Mouse (Mus musculus): ENCODE data around the gene Gm7929. TPM values are rescaled to one million over a fixed set of nuclear protein-coding genes. Genes with fewer than 3 reads are reported as not detected.
"Not testable (repeated sequence)": the region's sequence is repeated elsewhere in the genome, so short reads cannot be mapped to it uniquely, and the experiment has no call there.

Gene Gm7929
- total RNA-seq (2015; ENCODE audit: low replicate concordance) (not detected in 2 replicates), total RNA-seq (2017; ENCODE audit: low replicate concordance) (not detected in 2 replicates)

DNA sequence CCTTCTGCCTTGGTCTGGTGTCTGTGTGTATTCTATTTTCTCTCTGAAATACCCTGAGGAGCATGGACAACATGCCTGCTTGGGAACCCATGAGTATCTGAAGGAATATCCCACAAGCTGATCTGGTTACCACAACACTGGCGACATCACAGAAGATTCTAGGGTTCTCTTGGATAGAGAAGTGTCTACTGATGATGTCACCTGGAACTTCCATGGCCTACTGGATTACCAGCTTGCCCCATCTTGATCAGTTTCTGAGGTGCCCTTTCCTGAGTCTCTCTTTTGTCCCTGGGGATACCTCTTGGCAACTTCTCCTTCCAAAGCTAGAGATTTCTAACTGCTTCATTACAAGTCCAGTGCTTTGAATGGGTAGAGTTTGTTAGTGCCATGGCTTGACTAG lies at the start of gene Gm7929:
TSS of gene Gm7929 (minus strand) at position 101 of the 400 bp plus-strand sequence.
- not testable (repeated sequence) for ATAC-seq (replicated peaks; ENCODE audit: low FRiP score, poor library complexity, severe bottlenecking)

DNA sequence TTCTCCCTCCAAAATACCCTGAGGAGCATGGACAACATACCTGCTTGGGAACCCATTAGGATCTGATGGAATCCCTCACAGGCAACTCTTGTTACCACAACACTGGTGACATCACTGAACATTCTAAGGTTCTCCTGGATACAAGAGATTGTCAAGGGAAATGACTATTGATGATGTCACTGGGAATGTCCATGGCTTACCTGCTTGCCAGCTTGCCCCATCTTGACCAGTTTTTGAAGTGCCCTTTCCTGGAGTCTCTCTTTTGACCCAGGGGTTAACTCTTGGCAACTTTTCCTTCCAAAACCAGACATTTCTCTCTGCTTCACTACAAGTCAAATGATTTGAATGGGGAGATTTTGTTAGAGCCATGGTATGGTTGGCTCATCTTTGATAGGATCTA lies 21.9 kb upstream of the Gm7929 start, which contains the start of gene Gm47189:
TSS of gene Gm47189 (minus strand) at position 101 of the 400 bp plus-strand sequence.
- ATAC-seq (replicated peaks; ENCODE audit: low FRiP score, poor library complexity, severe bottlenecking) = not testable (repeated sequence)

DNA sequence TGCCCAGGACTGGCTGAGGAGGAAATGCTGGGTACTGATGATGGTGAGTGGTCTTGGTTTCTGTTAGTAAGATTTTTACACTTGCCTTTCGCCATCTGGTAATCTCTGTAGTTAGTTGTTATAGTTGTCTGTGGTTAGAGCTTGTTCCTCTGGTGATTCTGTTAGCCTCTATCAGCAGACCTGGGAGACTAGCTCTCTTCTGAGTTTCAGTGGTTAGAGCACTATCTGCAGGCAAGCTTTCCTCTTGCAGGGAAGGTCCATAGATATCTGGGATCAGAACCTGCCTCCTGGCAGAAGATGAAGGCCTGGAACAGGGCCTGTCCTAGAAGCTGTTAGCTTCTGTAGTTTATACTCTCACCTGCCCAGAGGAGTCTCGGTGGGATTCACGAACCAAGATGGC lies 5.5 kb upstream of the Gm7929 start:
- ATAC-seq (replicated peaks; ENCODE audit: low FRiP score, poor library complexity, severe bottlenecking) = not testable (repeated sequence)

DNA sequence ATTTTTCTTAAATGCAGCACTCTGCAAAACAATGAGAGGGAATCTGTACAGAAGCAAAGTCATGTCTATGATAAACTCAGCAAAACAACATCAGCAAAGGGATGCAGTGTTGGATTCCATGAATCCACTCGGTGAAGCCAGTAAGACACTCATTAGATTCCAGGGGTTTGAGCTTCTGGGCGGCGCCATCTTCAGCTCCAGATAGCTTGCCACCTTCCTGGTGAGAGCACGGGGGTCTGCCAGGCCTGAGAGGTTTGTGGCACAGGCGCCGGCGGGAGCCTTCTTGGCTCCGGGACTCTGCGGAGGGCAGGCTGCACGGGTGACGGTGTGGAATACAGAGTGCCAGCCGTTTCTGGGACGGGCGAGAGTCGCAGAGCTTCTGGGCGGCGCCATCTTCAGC lies 27.0 kb downstream of the Gm7929 start:
- not testable (repeated sequence) for ATAC-seq (replicated peaks; ENCODE audit: low FRiP score, poor library complexity, severe bottlenecking)

DNA sequence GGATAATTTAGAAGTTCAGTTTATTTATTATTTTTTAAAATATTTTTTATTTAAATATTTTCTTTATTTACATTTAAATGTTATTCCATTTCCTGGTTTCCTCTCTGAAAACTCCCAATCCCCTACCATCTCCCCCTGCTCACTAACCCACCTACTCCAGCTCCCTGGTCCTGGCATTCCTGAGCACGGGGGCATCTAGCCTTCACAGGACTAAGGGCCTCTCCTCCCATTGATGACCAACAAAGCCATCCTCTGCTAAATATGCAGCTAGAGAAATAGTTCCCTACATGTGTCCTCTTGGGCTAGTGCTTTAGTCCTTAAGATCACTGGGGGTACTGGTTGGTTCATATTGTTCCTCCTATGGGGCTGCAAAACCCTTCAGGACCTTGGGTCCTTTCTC lies 33.2 kb downstream of the Gm7929 start:
- not testable (repeated sequence) for ATAC-seq (replicated peaks; ENCODE audit: low FRiP score, poor library complexity, severe bottlenecking)

DNA sequence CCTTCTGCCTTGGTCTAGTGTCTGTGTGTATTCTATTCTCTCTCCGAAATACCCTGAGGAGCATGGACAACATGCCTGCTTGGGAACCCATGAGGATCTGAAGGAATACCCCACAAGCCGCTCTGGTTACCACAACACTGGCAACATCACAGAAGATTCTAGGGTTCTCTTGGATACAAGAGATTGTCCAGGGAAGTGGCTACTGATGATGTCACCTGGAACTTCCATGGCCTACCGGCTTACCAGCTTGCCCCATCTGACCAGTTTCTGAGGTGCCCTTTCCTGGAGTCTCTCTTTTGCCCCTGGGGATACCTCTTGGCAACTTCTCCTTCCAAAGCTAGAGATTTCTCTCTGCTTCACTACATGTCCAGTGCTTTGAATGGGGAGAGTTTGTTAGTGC lies 48.6 kb downstream of the Gm7929 start, which contains the start of gene Gm8068:
TSS of gene Gm8068 (minus strand) at position 101 of the 400 bp plus-strand sequence.
- not testable (repeated sequence) for ATAC-seq (replicated peaks; ENCODE audit: low FRiP score, poor library complexity, severe bottlenecking)

Other genes with a start within 250 kb of the Gm7929 start
- not detected in 2 replicates for gene Gm7970, start 195.0 kb downstream of the Gm7929 start, total RNA-seq (2015; ENCODE audit: low replicate concordance)
- gene Gm7970, start 195.0 kb downstream of the Gm7929 start, total RNA-seq (2017; ENCODE audit: low replicate concordance) = not detected in 2 replicates
- not detected in 2 replicates for gene 1700049E17Rik2, start 177.4 kb downstream of the Gm7929 start, total RNA-seq (2015; ENCODE audit: low replicate concordance)
- gene 1700049E17Rik2, start 177.4 kb downstream of the Gm7929 start, total RNA-seq (2017; ENCODE audit: low replicate concordance) = 0.28 TPM in 1 of 2 replicates, not detected in the other
- not detected in 2 replicates for gene Gm3072, start 126.0 kb downstream of the Gm7929 start, total RNA-seq (2015; ENCODE audit: low replicate concordance)
- gene Gm3072, start 126.0 kb downstream of the Gm7929 start, total RNA-seq (2017; ENCODE audit: low replicate concordance) = not detected in 2 replicates
- gene Gm3676, start 104.1 kb downstream of the Gm7929 start, total RNA-seq (2015; ENCODE audit: low replicate concordance) = not detected in 2 replicates
- gene Gm3676, start 104.1 kb downstream of the Gm7929 start, total RNA-seq (2017; ENCODE audit: low replicate concordance) = not detected in 2 replicates
- not detected in 2 replicates for gene Gm8068, start 48.7 kb downstream of the Gm7929 start, total RNA-seq (2015; ENCODE audit: low replicate concordance)
- not detected in 2 replicates for gene Gm8068, start 48.7 kb downstream of the Gm7929 start, total RNA-seq (2017; ENCODE audit: low replicate concordance)
- not detected in 2 replicates for gene Gm47189, start 21.8 kb upstream of the Gm7929 start, total RNA-seq (2015; ENCODE audit: low replicate concordance)
- not detected in 2 replicates for gene Gm47189, start 21.8 kb upstream of the Gm7929 start, total RNA-seq (2017; ENCODE audit: low replicate concordance)
- not detected in 2 replicates for gene Gm7980, start 156.7 kb upstream of the Gm7929 start, total RNA-seq (2015; ENCODE audit: low replicate concordance)
- gene Gm7980, start 156.7 kb upstream of the Gm7929 start, total RNA-seq (2017; ENCODE audit: low replicate concordance) = not detected in 2 replicates
- gene 1700049E17Rik1, start 174.3 kb upstream of the Gm7929 start, total RNA-seq (2015; ENCODE audit: low replicate concordance) = not detected in 2 replicates
- not detected in 2 replicates for gene 1700049E17Rik1, start 174.3 kb upstream of the Gm7929 start, total RNA-seq (2017; ENCODE audit: low replicate concordance)
- gene 1700024B05Rik, start 193.4 kb upstream of the Gm7929 start, total RNA-seq (2015; ENCODE audit: low replicate concordance) = not detected in 2 replicates
- not detected in 2 replicates for gene 1700024B05Rik, start 193.4 kb upstream of the Gm7929 start, total RNA-seq (2017; ENCODE audit: low replicate concordance)
- gene Gm6401, start 217.3 kb upstream of the Gm7929 start, total RNA-seq (2015; ENCODE audit: low replicate concordance) = not detected in 2 replicates
- not detected in 2 replicates for gene Gm6401, start 217.3 kb upstream of the Gm7929 start, total RNA-seq (2017; ENCODE audit: low replicate concordance)
- not detected in 2 replicates for gene Gm3543, start 232.7 kb upstream of the Gm7929 start, total RNA-seq (2015; ENCODE audit: low replicate concordance)
- not detected in 2 replicates for gene Gm3543, start 232.7 kb upstream of the Gm7929 start, total RNA-seq (2017; ENCODE audit: low replicate concordance)

All from erythroblast, adult 5-6 weeks (primary cell).